Mouse (Mus musculus) stomach, embryonic 16.5 days (tissue): ENCODE results near the gene Cuedc1. TPM values are rescaled to one million over a fixed set of nuclear protein-coding genes. Genes with fewer than 3 reads are reported as not detected.
A peak's percentile ranks its signal among the peaks of the same experiment; 100 is the strongest.
"Not testable (repeated sequence)": the region's sequence is repeated elsewhere in the genome, so short reads cannot be mapped to it uniquely, and the experiment has no call there.

Experiments used
- ATAC-seq: fragments of 200-750 bp; cut with Nextera tagmentation; 2 replicates; pipeline ENCODE4 v1.8.0; 2017; ENCODE audit warnings: moderate number of reproducible peaks, moderate TSS enrichment; ENCODE audit not compliant: insufficient read depth, low FRiP score
- H3K27ac ChIP-seq: fragments of 300-500 bp; sonication (generic); 2 replicates; pipeline ENCODE4 v1.5.1; 2014; ENCODE audit warnings: low read length
- H3K27me3 ChIP-seq: fragments of 300-500 bp; sonication (generic); 2 replicates; pipeline ENCODE4 v1.6.1; 2014; ENCODE audit warnings: low read length, control low read depth, mixed read lengths; ENCODE audit not compliant: control insufficient read depth, insufficient read depth
- H3K36me3 ChIP-seq: fragments of 300-500 bp; sonication (generic); 2 replicates; pipeline ENCODE4 v1.6.1; 2014; ENCODE audit warnings: low read length; ENCODE audit not compliant: control insufficient read depth, insufficient read depth
- H3K4me1 ChIP-seq: fragments of 300-500 bp; sonication (generic); 2 replicates; pipeline ENCODE4 v1.6.1; 2014; ENCODE audit warnings: low read length, control low read depth, mixed read lengths; ENCODE audit not compliant: control insufficient read depth, insufficient read depth
- H3K4me2 ChIP-seq: fragments of 300-500 bp; sonication (generic); 2 replicates; pipeline ENCODE4 v1.6.1; 2014; ENCODE audit warnings: low read depth, low read length, mixed read lengths
- H3K4me3 ChIP-seq: fragments of 300-500 bp; sonication (generic); replicated peaks from 2 replicates; pipeline ENCODE4 v1.5.1; 2014; ENCODE audit warnings: mild to moderate bottlenecking, low read length
- H3K9ac ChIP-seq: fragments of 300-500 bp; sonication (generic); 2 replicates; pipeline ENCODE4 v1.6.1; 2014; ENCODE audit warnings: low read length
- H3K9me3 ChIP-seq: fragments of 300-500 bp; sonication (generic); replicated peaks from 2 replicates; pipeline ENCODE4 v1.6.1; 2016; ENCODE audit warnings: low read length, control low read depth; ENCODE audit not compliant: control insufficient read depth
- WGBS: fragments of 180-500 bp; shearing (Covaris S2); extraction: QIAGEN DNeasy Blood & Tissue Kit; methylation state at CpG from one replicate; pipeline ENCODE4 v1.1.7; 2014; 5-methylcytosine and 5-hydroxymethylcytosine counted together
- polyA plus RNA-seq: library from polyadenylated mRNA; unstranded; fragments of >200 nt; fragmentation: Nextera tagmentation; extraction: Ambion mirVana; gene quantifications from 2 replicates; pipeline ENCODE4 v1.2.1, GENCODE M21; 2015

The Cuedc1 gene
- polyA plus RNA-seq, 1 experiment from 2014 or later, result 11.3 TPM

DNA sequence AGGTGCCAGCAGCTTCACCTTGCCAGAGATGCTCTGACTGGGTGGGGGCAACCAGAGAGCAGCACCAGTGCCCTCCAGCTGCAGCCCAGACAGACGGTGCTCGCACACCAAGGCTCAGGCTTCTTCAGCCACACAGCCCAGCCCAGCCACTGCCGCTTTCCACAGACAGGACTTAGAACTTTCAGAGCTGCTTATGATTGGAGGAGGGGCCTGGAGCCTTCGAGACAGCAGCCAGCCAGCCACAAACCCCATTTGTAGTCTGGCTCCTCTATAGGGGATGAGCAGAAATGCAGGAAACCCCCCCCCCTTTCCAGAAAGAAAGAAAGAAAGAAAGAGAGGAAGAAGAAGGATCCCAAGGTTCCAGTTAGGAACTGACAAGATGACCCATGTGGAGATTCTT is 94.7 kb downstream of the Cuedc1 start:
- Histone ChIP-seq H3K27ac (no peak overlapping the region), H3K9me3 (no peaks in the 10 kb centered on the region), H3K36me3 (no peaks in the 10 kb centered on the region), H3K4me2 (no peak overlapping the region), H3K9ac (no peak overlapping the region; the same call in 1 of the 2 replicates), H3K4me1 (peaks cover 29% of the 10 kb centered on the region), H3K4me3 (no peak overlapping the region), H3K27me3 (peaks cover 16% of the 10 kb centered on the region; the same call in 1 of the 2 replicates)
- 24% methylated on average over 4 of the region's 4 CpGs for WGBS
- peak; percentile 60 for ATAC-seq

GRCm38 (mm10) chr11:88193098-88193823 is 95.4 kb downstream of the Cuedc1 start:
- peak overlapping the region; percentile 47 for H3K4me2 ChIP-seq
- H3K9me3 ChIP-seq, result no peaks in the 10 kb centered on the region
- H3K9ac ChIP-seq, result peak overlapping the region; percentile 55
- peak overlapping the region; percentile 26 for H3K4me3 ChIP-seq
- H3K27me3 ChIP-seq, result peaks cover 16% of the 10 kb centered on the region; the same call in 1 of the 2 replicates
- no peak for ATAC-seq
- WGBS, result 15% methylated on average over 34 of the region's 34 CpGs
- no peak overlapping the region for H3K27ac ChIP-seq
- no peaks in the 10 kb centered on the region for H3K36me3 ChIP-seq
- H3K4me1 ChIP-seq, result peaks cover 29% of the 10 kb centered on the region

DNA sequence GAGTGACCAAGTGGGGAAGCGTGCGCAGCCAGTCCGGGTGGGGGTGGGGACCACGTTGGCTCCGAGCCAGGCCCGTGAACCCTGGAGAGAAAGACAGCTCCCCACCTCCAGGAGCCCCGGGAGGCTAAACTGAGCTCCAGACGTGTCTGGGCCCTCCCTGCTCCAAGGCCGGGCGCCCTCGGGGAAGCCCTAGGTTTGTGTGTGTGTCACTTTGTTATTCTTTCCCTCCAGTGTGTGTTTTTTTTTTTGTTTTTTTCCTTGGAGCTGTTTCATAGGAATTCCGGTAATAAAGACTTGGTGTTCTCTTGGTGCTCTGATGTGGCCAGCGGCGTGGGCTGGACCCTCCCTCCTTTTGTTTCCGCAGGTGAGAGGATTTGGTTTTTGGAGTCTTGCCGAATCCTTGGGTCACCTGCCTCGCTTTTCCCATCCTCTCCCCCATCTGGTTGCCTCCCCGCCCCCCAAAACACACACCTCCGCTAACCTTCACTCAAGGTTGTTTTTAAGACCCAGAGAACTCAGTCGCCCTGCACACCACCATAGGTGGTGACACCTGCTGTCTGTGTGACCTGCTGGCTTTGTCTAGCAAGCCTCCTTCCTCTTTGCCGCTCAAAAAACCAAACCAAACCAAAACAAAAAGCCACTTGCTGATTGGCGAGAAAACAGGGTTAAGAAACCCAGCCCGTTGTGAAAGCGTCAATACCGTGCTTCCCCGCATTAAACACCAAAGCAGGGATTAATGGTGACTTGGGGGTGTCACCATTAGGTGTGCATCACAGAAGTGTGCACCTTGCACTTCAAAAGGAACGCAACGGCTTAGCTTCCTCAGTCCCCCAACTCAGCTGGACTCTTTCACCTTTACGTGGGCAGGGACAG is 96.2 kb downstream of the Cuedc1 start:
- Histone ChIP-seq H3K4me3 (peak overlapping the region; percentile 26), H3K27me3 (peaks cover 16% of the 10 kb centered on the region; the same call in 1 of the 2 replicates), H3K27ac (no peak overlapping the region), H3K4me1 (peaks cover 30% of the 10 kb centered on the region), H3K9me3 (no peaks in the 10 kb centered on the region), H3K36me3 (no peaks in the 10 kb centered on the region), H3K9ac (peak overlapping the region; percentile 55), H3K4me2 (peak overlapping the region; percentile 47)
- WGBS, result 24% methylated on average over 29 of the region's 29 CpGs
- no peak for ATAC-seq

DNA sequence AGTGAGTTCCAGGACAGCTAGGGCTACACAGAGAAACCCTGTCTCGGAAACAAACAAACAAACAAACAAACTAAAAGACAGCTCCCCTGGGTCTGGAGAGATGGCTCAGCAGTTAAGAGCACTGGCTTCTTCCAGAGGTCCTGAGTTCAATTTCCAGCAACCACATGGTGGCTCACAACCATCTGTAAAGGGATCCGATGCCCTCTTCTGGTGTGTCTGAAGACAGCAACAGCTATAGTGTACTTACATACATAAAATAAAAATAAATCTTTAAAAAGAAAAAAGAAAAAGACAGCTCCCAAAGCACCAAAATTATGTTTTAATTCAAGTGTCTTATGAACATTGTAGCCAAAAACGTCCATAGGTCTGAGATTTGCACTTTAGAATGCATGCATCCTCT is 97.8 kb downstream of the Cuedc1 start:
- H3K9me3 ChIP-seq, H3K4me2 ChIP-seq, H3K4me3 ChIP-seq, H3K9ac ChIP-seq, H3K36me3 ChIP-seq, ATAC-seq, H3K27ac ChIP-seq: not testable (repeated sequence)
- peaks cover 30% of the 10 kb centered on the region for H3K4me1 ChIP-seq
- H3K27me3 ChIP-seq, result peaks cover 16% of the 10 kb centered on the region; the same call in 1 of the 2 replicates
- WGBS, result 83% methylated on average over 3 of the region's 3 CpGs

- Histone ChIP-seq H3K36me3 (no peaks in the 10 kb centered on the region), H3K9me3 (no peaks in the 10 kb centered on the region), H3K4me2 (no peak overlapping the region), H3K9ac (no peak overlapping the region), H3K27me3 (peaks cover 16% of the 10 kb centered on the region; the same call in 1 of the 2 replicates), H3K27ac (no peak overlapping the region), H3K4me3 (no peak overlapping the region), H3K4me1 (peaks cover 30% of the 10 kb centered on the region)
- ATAC-seq, result no peak
- 2% methylated on average over 2 of the region's 2 CpGs for WGBS
These were observed 99.3 kb downstream of the Cuedc1 start for GRCm38 (mm10) chr11:88197153-88197576.

GRCm38 (mm10) chr11:88198223-88198622 is 100.4 kb downstream of the Cuedc1 start:
- H3K4me1 ChIP-seq, result peaks cover 29% of the 10 kb centered on the region
- H3K27me3 ChIP-seq, result peaks cover 12% of the 10 kb centered on the region; the same call in 1 of the 2 replicates
- no peaks in the 10 kb centered on the region for H3K36me3 ChIP-seq
- H3K4me2 ChIP-seq, result no peak overlapping the region
- H3K9ac ChIP-seq, result no peak overlapping the region
- no peak overlapping the region for H3K27ac ChIP-seq
- H3K9me3 ChIP-seq, result no peaks in the 10 kb centered on the region
- 42% methylated on average over 4 of the region's 4 CpGs for WGBS
- no peak overlapping the region for H3K4me3 ChIP-seq
- no peak for ATAC-seq

GRCm38 (mm10) chr11:88201172-88201571 is 103.3 kb downstream of the Cuedc1 start:
- no peak overlapping the region for H3K27ac ChIP-seq
- no peak overlapping the region for H3K9ac ChIP-seq
- no peaks in the 10 kb centered on the region for H3K36me3 ChIP-seq
- 65% methylated on average over 2 of the region's 2 CpGs for WGBS
- peaks cover 24% of the 10 kb centered on the region for H3K4me1 ChIP-seq
- H3K4me2 ChIP-seq, result no peak overlapping the region
- no peaks in the 10 kb centered on the region for H3K27me3 ChIP-seq
- no peak for ATAC-seq
- H3K4me3 ChIP-seq, result no peak overlapping the region
- H3K9me3 ChIP-seq, result no peaks in the 10 kb centered on the region

DNA sequence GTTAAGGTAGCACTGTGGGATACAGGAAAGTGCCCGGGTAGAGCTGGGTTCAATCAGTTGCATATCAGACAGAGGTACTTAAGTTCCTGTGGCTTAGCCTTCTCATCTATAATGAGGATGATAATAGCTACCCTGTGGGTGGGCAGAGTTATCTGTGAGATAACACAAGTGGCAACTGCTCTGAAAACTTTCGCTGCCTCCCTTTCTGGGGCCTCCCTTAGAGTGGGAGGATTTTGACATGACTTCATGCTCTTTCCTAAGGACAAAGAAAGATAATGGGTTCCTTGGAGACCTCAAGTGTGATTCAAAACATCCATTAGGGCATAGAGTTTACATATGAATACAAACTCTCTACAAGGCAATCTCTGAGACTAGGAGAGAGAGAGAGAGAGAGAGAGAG is 104.2 kb downstream of the Cuedc1 start:
- H3K4me2 ChIP-seq, result no peak overlapping the region
- H3K27ac ChIP-seq, result no peak overlapping the region
- H3K4me1 ChIP-seq, result peaks cover 22% of the 10 kb centered on the region
- no peaks in the 10 kb centered on the region for H3K36me3 ChIP-seq
- H3K4me3 ChIP-seq, result no peak overlapping the region
- peak overlapping the region; percentile 32; the same call in 1 of the 2 replicates for H3K9ac ChIP-seq
- WGBS, result 25% methylated on average over 2 of the region's 2 CpGs
- ATAC-seq, result no peak
- H3K27me3 ChIP-seq, result no peaks in the 10 kb centered on the region
- no peaks in the 10 kb centered on the region for H3K9me3 ChIP-seq
